In genomic region chr7:81344544-81345446, GRCm38 (mm10) we compare ENCODE assay signal across 8 mouse cellular contexts. TPM values are rescaled to one million over a fixed set of nuclear protein-coding genes. Genes with fewer than 3 reads are reported as not detected.
DNase-seq lines count a peak whose midpoint lies in the region; ATAC-seq lines count a peak whose summit lies in the region.

TSS of gene Rps17 (minus strand) at chr7:81345254.

- peak; percentile 88 for ATAC-seq in forebrain, embryonic 11.5 days (replicated peaks; ENCODE audit: low FRiP score)
- peak; percentile 89 for ATAC-seq in heart, embryonic 16.5 days (replicated peaks; ENCODE audit: extremely low read depth, insufficient read depth, low FRiP score)
- ATAC-seq in liver, embryonic 15.5 days (ENCODE audit: insufficient read depth), result peak; percentile 83
- ATAC-seq in neural tube, embryonic 12.5 days (ENCODE audit: low FRiP score, low read depth), result peak; percentile 88

- peaks cover 13% of the 10 kb centered on the region for H3K4me1 ChIP-seq in forebrain, embryonic 11.5 days (replicated peaks; ENCODE audit: control insufficient read depth, insufficient read depth, low read length)
- peaks cover 21% of the 10 kb centered on the region for H3K4me1 ChIP-seq in heart, embryonic 16.5 days (ENCODE audit: control insufficient read depth, insufficient read depth, low read length)
- peaks cover 21% of the 10 kb centered on the region for H3K4me1 ChIP-seq in liver, embryonic 15.5 days (replicated peaks)
- H3K4me1 ChIP-seq in neural tube, embryonic 12.5 days, result peaks cover 14% of the 10 kb centered on the region

- H3K4me3 ChIP-seq in forebrain, embryonic 11.5 days (ENCODE audit: low read depth, low read length), result peak within 1 kb of the TSS; percentile 99
- peak within 1 kb of the TSS; percentile 98 for H3K4me3 ChIP-seq in heart, embryonic 16.5 days (ENCODE audit: low read length)
- H3K4me3 ChIP-seq in liver, embryonic 15.5 days (replicated peaks), result peak within 1 kb of the TSS; percentile 74
- H3K4me3 ChIP-seq in neural tube, embryonic 12.5 days, result peak within 1 kb of the TSS; percentile 94

- H3K4me2 ChIP-seq in forebrain, embryonic 11.5 days (ENCODE audit: low read depth, low read length, severe bottlenecking), result peak within 1 kb of the TSS; percentile 92
- peak within 1 kb of the TSS; percentile 90 for H3K4me2 ChIP-seq in heart, embryonic 16.5 days (ENCODE audit: low read depth, low read length)
- peak within 1 kb of the TSS; percentile 76 for H3K4me2 ChIP-seq in liver, embryonic 15.5 days
- peak within 1 kb of the TSS; percentile 94 for H3K4me2 ChIP-seq in neural tube, embryonic 12.5 days (replicated peaks)

- H3K27ac ChIP-seq in forebrain, embryonic 11.5 days (ENCODE audit: low read depth, low read length), result peak within 1 kb of the TSS; percentile 72
- H3K27ac ChIP-seq in heart, embryonic 16.5 days (ENCODE audit: low read length), result peak within 1 kb of the TSS; percentile 87
- peak within 1 kb of the TSS; percentile 72 for H3K27ac ChIP-seq in liver, embryonic 15.5 days (replicated peaks)
- peak within 1 kb of the TSS; percentile 87 for H3K27ac ChIP-seq in neural tube, embryonic 12.5 days

- peaks cover 13% of the 10 kb centered on the region; the same call in 1 of the 2 replicates for H3K36me3 ChIP-seq in forebrain, embryonic 11.5 days (ENCODE audit: control insufficient read depth, insufficient read depth, low read length)
- peaks cover 23% of the 10 kb centered on the region for H3K36me3 ChIP-seq in heart, embryonic 16.5 days (ENCODE audit: control insufficient read depth, insufficient read depth)
- peaks cover 44% of the 10 kb centered on the region for H3K36me3 ChIP-seq in liver, embryonic 15.5 days (replicated peaks)
- peaks cover 40% of the 10 kb centered on the region for H3K36me3 ChIP-seq in neural tube, embryonic 12.5 days

- H3K9me3 ChIP-seq in forebrain, embryonic 11.5 days (ENCODE audit: control insufficient read depth, low read length), result no peaks in the 10 kb centered on the region
- H3K9me3 ChIP-seq in heart, embryonic 16.5 days (replicated peaks; ENCODE audit: control insufficient read depth, low read length), result no peaks in the 10 kb centered on the region
- H3K9me3 ChIP-seq in liver, embryonic 15.5 days (replicated peaks), result no peaks in the 10 kb centered on the region
- H3K9me3 ChIP-seq in neural tube, embryonic 12.5 days, result no peaks in the 10 kb centered on the region

- DNase-seq in CD8-positive naive resting alpha-beta T cell, adult 2 months (ENCODE audit: low read depth in 2 of 2, low spot score in 2 of 2), result peak; percentile 99
- peak; percentile 87 for DNase-seq in c-Kit-positive CD71-negative TER-119-negative erythroid progenitor cells, embryonic 14.5 days (ENCODE audit: low read depth)
- DNase-seq in forebrain, embryonic 11.5 days (ENCODE audit: low spot score), result peak; percentile 99
- DNase-seq in kidney, postnatal 36 days, result peak; percentile 94 to 97
- DNase-seq in telencephalon, adult 2 months (ENCODE audit: low read depth, low spot score), result peak; percentile 87

- no peaks in the 10 kb centered on the region for H3K27me3 ChIP-seq in forebrain, embryonic 11.5 days (ENCODE audit: control insufficient read depth, insufficient read depth, low read length)
- no peaks in the 10 kb centered on the region for H3K27me3 ChIP-seq in heart, embryonic 16.5 days (ENCODE audit: control insufficient read depth, insufficient read depth, low read length)
- no peaks in the 10 kb centered on the region; the same call in 1 of the 2 replicates for H3K27me3 ChIP-seq in liver, embryonic 15.5 days
- H3K27me3 ChIP-seq in neural tube, embryonic 12.5 days (replicated peaks), result no peaks in the 10 kb centered on the region

- WGBS in forebrain, embryonic 11.5 days, result under 1% methylated on average over 84 of the region's 85 CpGs
- under 1% methylated on average over 85 of the region's 85 CpGs for WGBS in heart, embryonic 16.5 days
- WGBS in liver, embryonic 15.5 days (ENCODE audit: insufficient replicate concordance), result under 1% methylated on average over 85 of the region's 85 CpGs
- under 1% methylated on average over 85 of the region's 85 CpGs for WGBS in neural tube, embryonic 12.5 days

- H3K9ac ChIP-seq in forebrain, embryonic 11.5 days (ENCODE audit: low read length), result peak within 1 kb of the TSS; percentile 98
- H3K9ac ChIP-seq in heart, embryonic 16.5 days (ENCODE audit: low read length), result peak within 1 kb of the TSS; percentile 99
- H3K9ac ChIP-seq in liver, embryonic 15.5 days, result peak within 1 kb of the TSS; percentile 81
- peak within 1 kb of the TSS; percentile 97 for H3K9ac ChIP-seq in neural tube, embryonic 12.5 days

RNA-seq across cellular contexts. Expression of gene Rps17, which starts in this region (rescaled TPM):
- 1,077 and 1,117 TPM in 2 replicates for polyA plus RNA-seq in forebrain, embryonic 11.5 days (2014; fragmentation: Nextera tagmentation; extraction: Ambion mirVana)
- 728 and 790 TPM in 2 replicates for polyA plus RNA-seq in heart, embryonic 16.5 days (2015; fragmentation: Nextera tagmentation; extraction: Ambion mirVana)
- polyA plus RNA-seq in liver, embryonic 15.5 days (2015; fragmentation: Nextera tagmentation; extraction: Ambion mirVana), result 552 and 627 TPM in 2 replicates
- 837 and 850 TPM in 2 replicates for polyA plus RNA-seq in neural tube, embryonic 12.5 days (2016; fragmentation: Nextera tagmentation; extraction: Ambion mirVana)

Comparison
In these comparisons a context has a peak if more than half of its experiments do, and no peak if none do; other contexts are left out.
1. Peak in every context shown above with its lines: DNase-seq, ATAC-seq, H3K4me3 ChIP-seq and H3K27ac ChIP-seq.